ENCODE assay signal across 14 mouse cellular contexts in the genomic region with DNA sequence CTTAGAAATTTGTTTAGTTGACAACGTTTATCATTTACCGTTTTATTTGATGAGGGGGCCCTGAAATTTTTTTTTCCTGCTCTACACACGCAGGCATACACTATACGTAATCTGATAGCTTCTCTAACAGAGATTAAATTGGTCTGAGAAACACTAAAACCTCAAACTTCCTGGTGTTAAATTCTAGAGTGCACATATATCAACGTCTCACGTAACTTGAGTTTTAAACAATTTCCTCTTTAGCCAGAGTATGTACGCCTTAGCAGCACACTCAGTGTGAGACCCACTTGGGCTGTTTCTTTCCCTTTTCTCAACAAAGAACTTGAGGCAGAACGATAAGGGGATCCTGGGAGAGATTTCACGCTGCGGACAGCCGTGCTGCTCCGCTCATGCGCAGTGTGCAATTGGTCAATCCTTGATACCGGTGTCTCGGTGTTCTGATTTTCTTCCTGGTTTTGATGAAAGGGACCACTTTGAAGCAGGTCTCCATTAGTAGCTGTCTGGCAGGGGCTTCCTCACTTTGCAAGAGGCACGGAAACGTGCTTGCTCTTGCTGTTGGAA. TPM values are rescaled to one million over a fixed set of nuclear protein-coding genes. Genes with fewer than 3 reads are reported as not detected.
DNase-seq lines count a peak whose midpoint lies in the region; ATAC-seq and TF ChIP-seq lines count a peak whose summit lies in the region.
"Had no signal": no experiment of that assay in that cellular context is flagged by ENCODE, and none has a peak within 500 bp of the region (broad histone marks: within the 10 kb centered on the region; RNA-seq: fewer than 3 reads in every experiment).

No protein-coding gene starts in this region.

- no peak for ATAC-seq in heart, embryonic 15.5 days (replicated peaks; ENCODE audit: insufficient number of reproducible peaks, insufficient read depth, low FRiP score, low read depth)
- ATAC-seq in midbrain, embryonic 12.5 days (ENCODE audit: low FRiP score, low read depth) = no peak
- ATAC-seq in midbrain, postnatal 0 days (ENCODE audit: low FRiP score) = no peak
- ATAC-seq: forebrain, embryonic 14.5 days had no signal

- no peaks in the 10 kb centered on the region for H3K36me3 ChIP-seq in heart, embryonic 15.5 days
- no peaks in the 10 kb centered on the region for H3K36me3 ChIP-seq in heart, embryonic 10.5 days
- H3K36me3 ChIP-seq in midbrain, embryonic 12.5 days = peaks cover 10% of the 10 kb centered on the region
- peaks cover 15% of the 10 kb centered on the region for H3K36me3 ChIP-seq in midbrain, postnatal 0 days (ENCODE audit: insufficient read depth, low read length)

- no peak overlapping the region for H3K27ac ChIP-seq in heart, embryonic 15.5 days
- no peak overlapping the region for H3K27ac ChIP-seq in heart, embryonic 10.5 days
- 0 out of 2 replicates have a peak overlapping the region, but pooled peaks have one; percentile 25 for H3K27ac ChIP-seq in midbrain, embryonic 12.5 days (replicated peaks)
- H3K27ac ChIP-seq in midbrain, postnatal 0 days (ENCODE audit: low read depth, low read length) = no peak overlapping the region

- DNase-seq in heart, embryonic 10.5 days (ENCODE audit: low spot score) = no peak
- DNase-seq in midbrain, postnatal 0 days (ENCODE audit: low spot score) = no peak
- DNase-seq in induced T-regulatory cell, adult 2 months (ENCODE audit: low read depth) = peak; percentile 50
- DNase-seq in naive thymus-derived CD4-positive, alpha-beta T cell, adult 2 months (ENCODE audit: low read depth) = peak; percentile 12
- no peak for DNase-seq in cerebellum, adult 11 months
- DNase-seq in embryo, embryonic 9.5 days (ENCODE audit: extremely low spot score) = no peak
- DNase-seq: cerebellum, adult 18-20 months had no signal

- no peaks in the 10 kb centered on the region for H3K9me3 ChIP-seq in heart, embryonic 15.5 days (replicated peaks)
- H3K9me3 ChIP-seq in heart, embryonic 10.5 days = no peaks in the 10 kb centered on the region
- no peaks in the 10 kb centered on the region for H3K9me3 ChIP-seq in midbrain, embryonic 12.5 days
- no peaks in the 10 kb centered on the region for H3K9me3 ChIP-seq in midbrain, postnatal 0 days (ENCODE audit: low read length)
- H3K9me3 ChIP-seq: hindbrain, embryonic 13.5 days had no signal

- TF ChIP-seq CTCF in midbrain, postnatal 0 days (IDR thresholded peaks at IDR 0.05) = no peak

- 60% methylated on average over 17 of the region's 17 CpGs for WGBS in heart, embryonic 15.5 days
- 72% methylated on average over 17 of the region's 17 CpGs for WGBS in heart, embryonic 10.5 days
- whole genome bisulfite sequencing in midbrain, embryonic 12.5 days = 81% methylated on average over 17 of the region's 17 CpGs
- 63% methylated on average over 17 of the region's 17 CpGs for WGBS in midbrain, postnatal 0 days

- no peaks in the 10 kb centered on the region for H3K27me3 ChIP-seq in heart, embryonic 15.5 days
- H3K27me3 ChIP-seq in heart, embryonic 10.5 days (ENCODE audit: insufficient read depth, poor library complexity, severe bottlenecking) = no peaks in the 10 kb centered on the region
- H3K27me3 ChIP-seq in midbrain, embryonic 12.5 days = no peaks in the 10 kb centered on the region
- H3K27me3 ChIP-seq in midbrain, postnatal 0 days (ENCODE audit: insufficient read depth, low read length) = no peaks in the 10 kb centered on the region
- H3K27me3 ChIP-seq: CH12.LX; hindbrain, embryonic 13.5 days had no signal

- no peak overlapping the region for H3K4me3 ChIP-seq in heart, embryonic 15.5 days
- H3K4me3 ChIP-seq in heart, embryonic 10.5 days = no peak overlapping the region
- H3K4me3 ChIP-seq in midbrain, embryonic 12.5 days = no peak overlapping the region
- no peak overlapping the region for H3K4me3 ChIP-seq in midbrain, postnatal 0 days (ENCODE audit: low read depth, low read length)
- H3K4me3 ChIP-seq: hindbrain, embryonic 13.5 days; myocyte had no signal

- no peak overlapping the region for H3K9ac ChIP-seq in heart, embryonic 15.5 days
- no peak overlapping the region for H3K9ac ChIP-seq in midbrain, embryonic 12.5 days (replicated peaks)
- no peak overlapping the region for H3K9ac ChIP-seq in midbrain, postnatal 0 days (replicated peaks; ENCODE audit: low read length, poor library complexity, severe bottlenecking)
- H3K9ac ChIP-seq: hindbrain, embryonic 13.5 days had no signal

- peak overlapping the region; percentile 24; the same call in 1 of the 2 replicates for H3K4me2 ChIP-seq in heart, embryonic 15.5 days
- H3K4me2 ChIP-seq in midbrain, embryonic 12.5 days (replicated peaks) = no peak overlapping the region
- H3K4me2 ChIP-seq in midbrain, postnatal 0 days (ENCODE audit: low read depth, low read length, poor library complexity, severe bottlenecking) = no peak overlapping the region
- H3K4me2 ChIP-seq: hindbrain, embryonic 13.5 days had no signal

- no peaks in the 10 kb centered on the region for H3K4me1 ChIP-seq in heart, embryonic 15.5 days (replicated peaks)
- peaks cover 3% of the 10 kb centered on the region; the same call in 1 of the 2 replicates for H3K4me1 ChIP-seq in heart, embryonic 10.5 days
- peaks cover 30% of the 10 kb centered on the region for H3K4me1 ChIP-seq in midbrain, embryonic 12.5 days
- H3K4me1 ChIP-seq in midbrain, postnatal 0 days (ENCODE audit: insufficient read depth, low read length) = peaks cover 6% of the 10 kb centered on the region; the same call in 1 of the 2 replicates

RNA-seq across cellular contexts. Expression of gene Gm21954, which starts 45.5 kb away (rescaled TPM):
- polyA plus RNA-seq in heart, embryonic 15.5 days (2015; fragmentation: Nextera tagmentation; extraction: Ambion mirVana) = not detected in 2 replicates
- polyA plus RNA-seq in heart, embryonic 10.5 days (2016; fragmentation: Nextera tagmentation; extraction: Ambion mirVana) = not detected in 2 replicates
- not detected in 2 replicates for polyA plus RNA-seq in midbrain, embryonic 12.5 days (2016; fragmentation: Nextera tagmentation; extraction: Ambion mirVana)
- total RNA-seq in midbrain, postnatal 0 days (2014; rRNA removed) = not detected in 2 replicates
- polyA plus RNA-seq in midbrain, postnatal 0 days (2015; fragmentation: Nextera tagmentation; extraction: Ambion mirVana) = not detected in 2 replicates
- total RNA-seq: CH12.LX; left cerebral cortex, adult 8-10 months had no signal
- polyA plus RNA-seq: forebrain, embryonic 14.5 days; hindbrain, embryonic 13.5 days; myocyte had no signal

Comparison
In these comparisons a context has a peak if more than half of its experiments do, and no peak if none do; other contexts are left out.
1. DNase-seq: peak in induced T-regulatory cell, adult 2 months (single experiment) and naive thymus-derived CD4-positive, alpha-beta T cell, adult 2 months (single experiment); none in heart, embryonic 10.5 days (single experiment), midbrain, postnatal 0 days (single experiment), cerebellum, adult 11 months (single experiment) and embryo, embryonic 9.5 days (single experiment).